Mouse (Mus musculus): Measurements from ENCODE around the gene Itga9.

Itga9 gene

GRCm38 (mm10) chr9:118822186-118822555 is 215.7 kb downstream of the Itga9 start:
- DNase-seq (ENCODE audit: low spot score) = no peak

- no peak for DNase-seq (ENCODE audit: low spot score)
Observed at GRCm38 (mm10) chr9:118822581-118822980, 216.1 kb downstream of the Itga9 start.

GRCm38 (mm10) chr9:118831080-118831479 is 224.6 kb downstream of the Itga9 start:
- no peak for DNase-seq (ENCODE audit: low spot score)

- no peak for DNase-seq (ENCODE audit: low spot score)
Observed at GRCm38 (mm10) chr9:118832533-118832932, 226.0 kb downstream of the Itga9 start.

- no peak for DNase-seq (ENCODE audit: low spot score)
Observed at GRCm38 (mm10) chr9:118833413-118833812, 226.9 kb downstream of the Itga9 start.

GRCm38 (mm10) chr9:118838910-118839667 is 232.6 kb downstream of the Itga9 start:
- no peak for DNase-seq (ENCODE audit: low spot score)

- DNase-seq (ENCODE audit: low spot score) = no peak
Observed at GRCm38 (mm10) chr9:118841247-118841646, 234.8 kb downstream of the Itga9 start.

- DNase-seq (ENCODE audit: low spot score) = no peak
Observed at GRCm38 (mm10) chr9:118841907-118842432, 235.5 kb downstream of the Itga9 start.

GRCm38 (mm10) chr9:118843711-118844110 is 237.2 kb downstream of the Itga9 start:
- DNase-seq (ENCODE audit: low spot score) = no peak

GRCm38 (mm10) chr9:118845003-118845402 is 238.5 kb downstream of the Itga9 start:
- no peak for DNase-seq (ENCODE audit: low spot score)

- DNase-seq (ENCODE audit: low spot score) = no peak
Observed at GRCm38 (mm10) chr9:118846766-118847165, 240.3 kb downstream of the Itga9 start.

GRCm38 (mm10) chr9:118856665-118857064 is 250.2 kb downstream of the Itga9 start:
- DNase-seq (ENCODE audit: low spot score) = no peak

GRCm38 (mm10) chr9:118860613-118861141 is 254.2 kb downstream of the Itga9 start:
- DNase-seq (ENCODE audit: low spot score) = no peak

GRCm38 (mm10) chr9:118862214-118862613 is 255.7 kb downstream of the Itga9 start:
- DNase-seq (ENCODE audit: low spot score) = no peak

GRCm38 (mm10) chr9:118862852-118863260 is 256.4 kb downstream of the Itga9 start:
- no peak for DNase-seq (ENCODE audit: low spot score)

GRCm38 (mm10) chr9:118863528-118863927 is 257.0 kb downstream of the Itga9 start:
- DNase-seq (ENCODE audit: low spot score) = no peak

GRCm38 (mm10) chr9:118866949-118867348 is 260.5 kb downstream of the Itga9 start:
- no peak for DNase-seq (ENCODE audit: low spot score)

GRCm38 (mm10) chr9:118867851-118868250 is 261.4 kb downstream of the Itga9 start:
- DNase-seq (ENCODE audit: low spot score) = no peak

- DNase-seq (ENCODE audit: low spot score) = no peak
Observed at GRCm38 (mm10) chr9:118871089-118871488, 264.6 kb downstream of the Itga9 start.

GRCm38 (mm10) chr9:118873031-118873430 is 266.5 kb downstream of the Itga9 start:
- DNase-seq (ENCODE audit: low spot score) = no peak

GRCm38 (mm10) chr9:118873596-118873995 is 267.1 kb downstream of the Itga9 start:
- no peak for DNase-seq (ENCODE audit: low spot score)

- DNase-seq (ENCODE audit: low spot score) = no peak
Observed at GRCm38 (mm10) chr9:118875705-118876104, 269.2 kb downstream of the Itga9 start.

GRCm38 (mm10) chr9:118876902-118877301 is 270.4 kb downstream of the Itga9 start:
- DNase-seq (ENCODE audit: low spot score) = no peak

Measured in testis, postnatal 14 days (tissue).